Mouse (Mus musculus) WW6 (cell line): ENCODE results near the gene Itga4.

ENCODE experiments used
- DNase-seq: peaks from one replicate; pipeline ENCODE4 v3.0.0-alpha.2; 2013; ENCODE audit warnings: low read depth, low spot score

Itga4 gene

GRCm38 (mm10) chr2:79266480-79266879 is 11.3 kb downstream of the Itga4 start:
- no peak for DNase-seq

GRCm38 (mm10) chr2:79267181-79267580 is 12.0 kb downstream of the Itga4 start:
- no peak for DNase-seq

- DNase-seq, result no peak
These were observed 13.6 kb downstream of the Itga4 start for GRCm38 (mm10) chr2:79268863-79269262.

GRCm38 (mm10) chr2:79270034-79270535 is 14.9 kb downstream of the Itga4 start:
- DNase-seq, result no peak

GRCm38 (mm10) chr2:79271838-79272237 is 16.6 kb downstream of the Itga4 start:
- DNase-seq, result no peak

GRCm38 (mm10) chr2:79278581-79278980 is 23.4 kb downstream of the Itga4 start:
- DNase-seq, result no peak

- DNase-seq, result no peak
These were observed 29.0 kb downstream of the Itga4 start for GRCm38 (mm10) chr2:79284206-79284605.

- no peak for DNase-seq
These were observed 34.9 kb downstream of the Itga4 start for GRCm38 (mm10) chr2:79290149-79290548.

- no peak for DNase-seq
These were observed 36.7 kb downstream of the Itga4 start for GRCm38 (mm10) chr2:79291922-79292321.

- no peak for DNase-seq
These were observed 37.2 kb downstream of the Itga4 start for GRCm38 (mm10) chr2:79292431-79292830.

GRCm38 (mm10) chr2:79302398-79302797 is 47.2 kb downstream of the Itga4 start:
- DNase-seq, result no peak

GRCm38 (mm10) chr2:79307549-79307948 is 52.3 kb downstream of the Itga4 start:
- DNase-seq, result no peak

- DNase-seq, result no peak
These were observed 54.4 kb downstream of the Itga4 start for GRCm38 (mm10) chr2:79309454-79310118.

- no peak for DNase-seq
These were observed 57.3 kb downstream of the Itga4 start for GRCm38 (mm10) chr2:79312499-79312898.

- no peak for DNase-seq
These were observed 59.9 kb downstream of the Itga4 start for GRCm38 (mm10) chr2:79315108-79315507.

GRCm38 (mm10) chr2:79316182-79316880 is 61.1 kb downstream of the Itga4 start:
- DNase-seq, result no peak

- no peak for DNase-seq
These were observed 72.9 kb downstream of the Itga4 start for GRCm38 (mm10) chr2:79328079-79328478.

GRCm38 (mm10) chr2:79334661-79335060 is 79.4 kb downstream of the Itga4 start:
- no peak for DNase-seq

- DNase-seq, result no peak
These were observed 80.9 kb downstream of the Itga4 start for GRCm38 (mm10) chr2:79336141-79336540.

- DNase-seq, result no peak
These were observed 83.8 kb downstream of the Itga4 start for GRCm38 (mm10) chr2:79339003-79339402.

- DNase-seq, result no peak
These were observed 87.9 kb downstream of the Itga4 start for GRCm38 (mm10) chr2:79343115-79343514.

GRCm38 (mm10) chr2:79351179-79352099 is 96.2 kb downstream of the Itga4 start:
- DNase-seq, result no peak
